Mouse (Mus musculus) leukemia stem cell, adult 10-12 weeks (primary cell): ENCODE data around the gene Olfr785. TPM values are rescaled to one million over a fixed set of nuclear protein-coding genes. Genes with fewer than 3 reads are reported as not detected.

Source experiments
- polyA plus RNA-seq: library from polyadenylated mRNA; stranded (reverse); fragments of >175 nt; gene quantifications from 2 replicates; pipeline ENCODE4 v1.2.3, GENCODE M21; 2012; ENCODE audit warnings: low replicate concordance

The Olfr785 gene
- not detected in 2 replicates for polyA plus RNA-seq

GRCm38 (mm10) chr10:129405126-129405525, at the start of gene Olfr785:
Gene Olfr785 (plus strand): TSS chr10:129405426.

GRCm38 (mm10) chr10:129383783-129384182, 21.4 kb upstream of the Olfr785 start, which contains the start of gene Olfr784:
Gene Olfr784 (plus strand): TSS chr10:129384083.

GRCm38 (mm10) chr10:129427006-129427405, 21.8 kb downstream of the Olfr785 start, which contains the start of gene Olfr786:
Gene Olfr786 (plus strand): TSS chr10:129427306.

Other genes with a start within 250 kb of the Olfr785 start
- gene Olfr771, start 240.7 kb upstream of the Olfr785 start, polyA plus RNA-seq = not detected in 2 replicates
- gene Olfr772, start 227.5 kb upstream of the Olfr785 start, polyA plus RNA-seq = not detected in 2 replicates
- gene Olfr773, start 218.0 kb upstream of the Olfr785 start, polyA plus RNA-seq = not detected in 2 replicates
- not detected in 2 replicates for gene Olfr774, start 169.2 kb upstream of the Olfr785 start, polyA plus RNA-seq
- not detected in 2 replicates for gene Olfr775, start 157.0 kb upstream of the Olfr785 start, polyA plus RNA-seq
- gene Olfr776, start 146.3 kb upstream of the Olfr785 start, polyA plus RNA-seq = not detected in 2 replicates
- gene Olfr777, start 133.9 kb upstream of the Olfr785 start, polyA plus RNA-seq = not detected in 2 replicates
- not detected in 2 replicates for gene Olfr780, start 87.3 kb upstream of the Olfr785 start, polyA plus RNA-seq
- not detected in 2 replicates for gene Olfr781, start 76.6 kb upstream of the Olfr785 start, polyA plus RNA-seq
- gene Olfr782, start 56.6 kb upstream of the Olfr785 start, polyA plus RNA-seq = not detected in 2 replicates
- not detected in 2 replicates for gene Olfr784, start 21.3 kb upstream of the Olfr785 start, polyA plus RNA-seq
- not detected in 2 replicates for gene Olfr786, start 21.9 kb downstream of the Olfr785 start, polyA plus RNA-seq
- gene Olfr787, start 56.4 kb downstream of the Olfr785 start, polyA plus RNA-seq = not detected in 2 replicates
- not detected in 2 replicates for gene Olfr788, start 65.6 kb downstream of the Olfr785 start, polyA plus RNA-seq
- not detected in 2 replicates for gene Olfr789, start 79.3 kb downstream of the Olfr785 start, polyA plus RNA-seq
- gene Olfr790, start 93.1 kb downstream of the Olfr785 start, polyA plus RNA-seq = not detected in 2 replicates
- gene Olfr791, start 116.4 kb downstream of the Olfr785 start, polyA plus RNA-seq = not detected in 2 replicates
- gene Olfr792, start 133.7 kb downstream of the Olfr785 start, polyA plus RNA-seq = not detected in 2 replicates
- not detected in 2 replicates for gene Olfr794, start 162.2 kb downstream of the Olfr785 start, polyA plus RNA-seq
- gene Olfr796, start 207.1 kb downstream of the Olfr785 start, polyA plus RNA-seq = not detected in 2 replicates
- not detected in 2 replicates for gene Olfr798, start 222.5 kb downstream of the Olfr785 start, polyA plus RNA-seq
- gene Olfr799, start 232.1 kb downstream of the Olfr785 start, polyA plus RNA-seq = not detected in 2 replicates